Mouse (Mus musculus) embryonic fibroblast, embryonic 13.5 days (primary cell): ENCODE measurements around the gene Fam234b.

Experiments used
- CTCF ChIP-seq: IDR thresholded peaks from 2 replicates; pipeline ENCODE4 v1.5.1; 2011; ENCODE audit warnings: mild to moderate bottlenecking, control low read depth, low read length, moderate library complexity, borderline replicate concordance; ENCODE audit not compliant: insufficient read depth
- POLR2A ChIP-seq: IDR thresholded peaks from 2 replicates; pipeline ENCODE4 v1.6.1; 2011; ENCODE audit warnings: low read depth, mild to moderate bottlenecking, control low read depth, low read length, moderate library complexity

- TF ChIP-seq CTCF (no peak), POLR2A (no peak)
Measured at GRCm38 (mm10) chr6:135273066-135273465, 75.3 kb downstream of the Fam234b start.
